Mouse (Mus musculus) retina, postnatal 1 day (tissue): ENCODE results near the gene Borcs6.

ENCODE experiments used
- DNase-seq: peaks from one replicate; pipeline ENCODE4 v3.0.0-alpha.2; 2012

Gene Borcs6

GRCm38 (mm10) chr11:69104487-69104886, 45.0 kb downstream of the Borcs6 start:
- DNase-seq: no peak

DNA sequence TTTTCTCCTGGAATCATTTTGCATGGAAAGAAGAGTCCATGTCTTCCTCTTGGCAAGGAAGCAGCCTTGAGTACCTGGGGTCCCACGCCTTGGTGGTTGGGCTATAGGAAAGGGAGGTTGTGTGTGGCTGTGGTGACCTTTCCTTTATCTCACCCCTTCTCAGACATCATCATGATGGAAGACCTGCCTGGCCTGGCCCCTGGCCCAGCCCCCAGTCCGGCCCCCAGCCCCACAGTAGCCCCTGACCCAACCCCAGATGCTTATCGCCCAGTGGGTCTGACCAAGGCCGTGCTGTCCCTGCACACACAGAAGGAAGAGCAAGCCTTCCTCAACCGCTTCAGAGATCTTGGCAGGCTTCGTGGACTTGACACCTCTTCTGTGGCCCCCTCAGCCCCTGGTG, 45.7 kb downstream of the Borcs6 start:
- DNase-seq: no peak

DNA sequence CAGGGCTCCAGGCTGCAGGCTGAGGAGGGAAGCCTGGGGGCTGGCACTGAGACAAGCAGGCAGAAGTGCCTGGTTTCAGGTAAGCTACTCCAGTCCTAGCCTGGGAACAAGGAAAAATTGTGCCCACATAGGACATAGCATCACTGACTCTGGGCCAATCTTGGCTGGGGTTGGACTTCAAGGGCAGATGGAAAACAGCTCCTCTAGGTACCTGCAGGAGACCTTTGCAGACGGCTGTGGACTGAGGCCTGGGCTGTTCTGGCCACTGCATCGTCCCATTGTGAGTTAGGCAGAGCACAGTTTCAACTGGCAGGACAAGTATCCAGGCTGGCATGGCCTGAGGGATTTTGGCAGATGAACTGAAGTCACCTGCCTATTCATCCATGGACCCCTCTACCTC, 46.3 kb downstream of the Borcs6 start:
- DNase-seq: no peak

DNA sequence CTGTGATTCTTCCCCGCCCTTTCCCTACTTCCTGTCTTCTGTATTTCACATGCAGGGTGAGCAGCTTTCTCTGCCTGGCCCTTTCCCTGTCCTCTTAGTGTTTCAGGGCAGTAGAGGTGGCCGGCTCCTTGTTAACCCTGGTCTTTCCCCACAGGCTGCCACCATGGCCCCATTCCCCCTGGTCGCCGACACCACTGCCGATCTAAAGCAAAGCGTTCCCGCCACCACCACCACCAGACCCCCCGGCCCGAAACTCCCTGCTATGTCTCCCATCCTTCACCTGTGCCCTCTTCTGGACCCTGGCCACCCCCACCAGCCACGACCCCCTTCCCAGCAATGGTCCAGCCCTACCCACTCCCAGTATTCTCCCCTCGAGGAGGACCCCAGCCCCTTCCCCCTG, 46.8 kb downstream of the Borcs6 start:
- no peak for DNase-seq

- DNase-seq: no peak
These were observed 47.3 kb downstream of the Borcs6 start for GRCm38 (mm10) chr11:69106842-69107241.

GRCm38 (mm10) chr11:69107676-69108075, 48.2 kb downstream of the Borcs6 start:
- DNase-seq: no peak

DNA sequence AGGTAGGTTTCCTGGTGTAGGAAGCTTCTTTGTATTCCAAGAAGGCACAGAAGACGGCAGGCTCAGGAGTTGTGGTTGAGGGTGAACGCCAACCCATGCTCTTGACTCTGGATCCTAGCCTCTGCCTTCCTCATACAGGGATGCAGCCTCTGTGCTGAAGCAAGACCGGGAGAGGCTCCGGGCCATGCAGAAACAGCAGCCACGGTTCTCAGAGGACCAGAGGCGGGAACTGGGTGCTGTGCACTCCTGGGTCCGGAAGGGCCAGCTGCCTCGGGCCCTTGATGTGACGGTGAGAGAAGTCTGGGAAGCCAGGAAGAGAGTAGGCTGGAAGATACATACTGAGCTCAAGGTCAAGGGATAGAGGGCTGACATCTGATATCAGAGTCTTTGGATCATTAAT, 48.7 kb downstream of the Borcs6 start:
- DNase-seq: no peak

DNA sequence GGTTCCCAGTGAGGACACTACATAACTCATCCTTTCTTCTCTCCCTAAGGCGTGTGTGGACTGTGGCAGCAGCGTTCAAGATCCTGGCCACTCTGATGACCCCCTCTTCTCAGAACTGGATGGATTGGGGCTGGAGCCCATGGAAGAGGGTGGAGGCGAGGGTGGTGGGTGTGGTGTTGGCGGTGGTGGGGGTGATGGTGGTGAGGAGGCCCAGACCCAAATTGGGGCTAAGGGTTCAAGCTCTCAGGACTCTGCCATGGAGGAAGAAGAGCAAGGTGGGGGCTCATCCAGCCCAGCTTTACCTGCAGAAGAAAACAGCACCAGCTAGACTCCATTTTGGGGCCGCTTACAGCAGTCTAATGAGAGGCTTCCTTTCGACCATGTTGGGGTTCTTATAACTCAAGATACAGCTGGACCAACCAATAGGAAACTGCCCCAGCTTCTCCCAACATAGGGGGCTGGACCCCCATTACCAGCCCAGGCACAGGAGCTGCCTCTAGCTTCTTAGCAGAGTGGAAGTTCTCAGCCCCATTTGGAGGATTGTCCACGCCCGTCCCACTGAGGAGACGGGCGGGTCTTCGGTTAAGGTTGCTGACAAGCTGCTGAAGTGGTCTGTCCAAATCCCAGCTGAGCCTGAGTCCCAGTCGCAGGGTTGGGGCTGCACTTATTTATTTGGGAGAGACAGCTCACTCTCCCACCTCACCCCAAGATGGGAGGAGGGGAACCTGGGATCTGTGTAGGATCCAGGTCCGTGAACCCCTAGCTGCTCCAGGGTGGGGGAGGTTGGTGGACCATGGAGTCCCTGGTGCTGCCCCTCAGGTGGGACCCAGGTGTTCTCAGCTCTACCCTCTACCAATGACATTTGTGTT, 49.7 kb downstream of the Borcs6 start:
- DNase-seq: no peak

- DNase-seq: peak; percentile 91
These were observed 51.0 kb downstream of the Borcs6 start for GRCm38 (mm10) chr11:69110319-69111046.
